Mouse (Mus musculus) urinary bladder, postnatal 14 days (tissue): ENCODE data around the gene Nav1.

ENCODE experiments used
- DNase-seq: peaks from one replicate; pipeline ENCODE4 v3.0.0; 2021; ENCODE audit warnings: low spot score

The Nav1 gene

GRCm38 (mm10) chr1:135516511-135517305, 90.4 kb downstream of the Nav1 start:
- DNase-seq = no peak

DNA sequence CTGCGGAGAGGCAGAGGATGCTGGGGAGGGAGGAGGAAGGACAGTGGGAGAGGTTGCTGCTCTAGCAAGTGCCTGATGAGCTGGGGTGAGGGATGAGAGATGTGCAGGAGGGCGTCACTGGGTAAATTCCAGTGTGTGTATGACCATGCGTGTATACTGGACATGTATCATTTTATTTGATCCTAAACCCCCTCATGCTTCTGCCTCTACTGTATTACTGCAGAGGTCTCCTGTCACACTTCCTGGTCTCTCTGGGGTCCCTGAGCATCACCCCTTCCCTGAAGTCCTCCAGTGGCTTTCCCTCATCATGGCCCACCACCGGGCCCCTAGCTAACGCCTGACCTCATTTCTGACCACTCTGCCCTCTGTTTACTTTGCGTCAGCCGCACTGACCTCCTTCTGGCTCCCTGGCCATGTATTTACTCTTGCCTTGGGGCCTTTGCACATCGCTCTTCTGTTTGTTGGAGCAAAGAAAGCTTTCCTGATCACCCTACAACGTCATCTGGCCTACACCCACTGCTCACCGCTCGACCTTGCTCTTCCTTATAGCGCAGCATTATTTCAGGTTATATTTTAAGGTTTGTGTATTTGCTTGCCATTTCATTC, 91.4 kb downstream of the Nav1 start:
- DNase-seq = no peak

GRCm38 (mm10) chr1:135514913-135515632, 92.0 kb downstream of the Nav1 start:
- DNase-seq = peak; percentile 43

DNA sequence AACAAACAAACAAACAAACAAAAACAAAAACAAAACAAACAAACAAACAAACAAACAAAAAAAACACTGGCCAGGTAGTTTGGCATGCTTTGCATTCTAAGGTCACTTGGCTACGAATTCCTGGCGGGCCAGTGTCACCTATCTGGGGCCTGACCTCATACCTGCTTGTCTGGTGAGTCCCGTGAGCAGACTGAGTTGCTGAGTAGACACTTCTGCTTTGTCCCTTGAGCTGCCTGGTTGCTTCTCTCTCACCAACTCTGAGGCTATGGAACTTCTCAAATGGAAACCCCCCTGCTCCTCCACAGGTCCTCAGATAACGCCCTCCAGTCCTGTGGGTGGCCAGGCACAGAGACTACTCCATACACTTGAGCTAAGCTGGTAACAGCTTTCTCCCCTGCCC, 93.0 kb downstream of the Nav1 start:
- no peak for DNase-seq

- no peak for DNase-seq
These were observed 93.6 kb downstream of the Nav1 start for GRCm38 (mm10) chr1:135513464-135513863.

DNA sequence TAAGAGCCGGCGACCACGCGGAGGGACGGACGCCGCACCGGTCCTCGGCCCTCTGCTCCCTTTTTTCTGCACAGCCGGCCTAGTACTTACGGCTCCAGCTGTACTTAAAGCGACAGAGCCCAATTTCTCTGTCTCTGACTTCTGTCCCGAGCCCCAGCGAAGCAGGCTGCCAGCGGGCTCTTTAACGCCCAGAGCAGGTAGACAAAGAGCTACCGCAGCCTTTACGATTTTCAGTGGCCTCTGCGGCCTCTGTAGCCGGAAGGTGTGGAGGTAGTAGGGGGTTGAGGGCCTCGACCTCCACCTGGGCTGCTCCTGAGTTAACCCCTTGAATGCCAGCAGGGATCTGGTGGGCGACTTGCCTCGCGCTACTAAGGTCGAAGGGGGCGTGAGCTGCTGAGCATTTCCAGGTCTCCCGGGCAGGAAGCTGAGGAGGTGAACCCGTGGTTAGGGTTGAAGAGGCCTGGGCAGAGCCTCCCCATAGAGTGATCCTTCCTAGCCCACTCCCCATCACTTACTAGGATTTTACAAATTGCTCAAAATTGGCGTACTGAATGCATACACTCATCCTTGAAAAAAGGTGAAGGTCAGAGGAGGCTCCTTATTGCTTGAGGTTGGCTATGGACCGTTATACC, 96.6 kb downstream of the Nav1 start:
- DNase-seq = peak; percentile 79

- no peak for DNase-seq
These were observed 97.7 kb downstream of the Nav1 start for GRCm38 (mm10) chr1:135509145-135510084.

GRCm38 (mm10) chr1:135508349-135508634, 98.8 kb downstream of the Nav1 start:
- no peak for DNase-seq

DNA sequence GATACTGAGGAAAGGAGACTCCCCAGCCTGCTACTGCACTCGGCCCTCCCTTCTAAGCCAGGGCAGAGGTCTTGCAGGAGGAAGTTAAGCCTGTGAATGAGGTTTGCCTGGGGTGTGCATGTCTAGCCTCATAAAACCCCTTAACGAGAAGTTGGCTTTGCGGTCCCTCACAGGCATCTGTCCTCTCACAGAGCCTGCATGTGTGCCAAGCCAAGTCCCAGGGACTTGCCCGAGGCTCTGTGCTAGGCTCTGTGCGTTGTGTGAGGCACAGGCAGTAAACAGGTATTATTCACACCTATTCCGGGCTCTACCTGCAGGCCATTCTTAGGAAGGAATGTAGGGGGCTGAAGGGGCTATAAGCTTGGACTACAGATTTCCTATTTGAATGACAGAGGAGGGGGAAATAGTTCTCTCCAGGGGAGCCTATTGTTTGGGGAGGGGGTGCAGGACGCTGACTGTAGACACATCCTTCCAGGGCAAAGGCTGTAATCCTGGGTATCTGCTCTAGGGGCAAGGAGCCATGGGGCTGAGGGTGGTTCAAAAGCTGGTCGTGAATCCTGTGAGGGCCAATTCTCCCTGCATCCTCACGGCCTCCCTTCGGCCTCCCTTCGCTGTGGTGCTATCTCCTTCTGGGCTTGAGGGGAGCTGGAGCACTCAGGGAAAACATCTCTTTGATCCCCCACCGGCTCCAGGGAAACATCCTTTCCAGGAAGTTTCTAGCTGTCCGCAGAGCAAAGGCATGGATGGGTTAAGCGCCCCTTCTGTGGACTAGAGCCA, 99.3 kb downstream of the Nav1 start:
- no peak for DNase-seq

- no peak for DNase-seq
These were observed 101.6 kb downstream of the Nav1 start for GRCm38 (mm10) chr1:135505499-135505898.

- peak; percentile 43 for DNase-seq
These were observed 103.7 kb downstream of the Nav1 start for GRCm38 (mm10) chr1:135503436-135503835.

DNA sequence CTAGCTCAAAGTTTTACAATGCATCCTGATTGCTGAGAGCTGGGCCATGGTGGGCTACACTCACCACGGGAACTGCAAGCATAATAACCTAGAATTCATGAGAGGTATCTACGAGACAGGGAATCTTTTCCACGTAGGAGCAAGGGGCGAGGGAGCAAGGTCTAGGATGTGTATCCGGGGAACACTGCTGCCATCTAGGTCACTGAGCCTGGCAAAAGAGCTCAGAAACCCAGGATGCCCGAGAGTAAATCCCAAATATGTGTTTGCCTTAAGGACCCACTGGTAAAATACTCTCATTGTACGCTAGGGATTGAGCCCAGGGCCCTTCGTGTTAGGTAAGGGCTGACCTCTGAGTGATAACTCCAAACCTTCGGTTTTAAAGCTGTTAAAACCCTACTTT, 104.3 kb downstream of the Nav1 start:
- no peak for DNase-seq

- no peak for DNase-seq
These were observed 105.0 kb downstream of the Nav1 start for GRCm38 (mm10) chr1:135502135-135502534.

GRCm38 (mm10) chr1:135498455-135499358, 108.4 kb downstream of the Nav1 start:
- DNase-seq = no peak

GRCm38 (mm10) chr1:135495048-135495447, 112.0 kb downstream of the Nav1 start:
- no peak for DNase-seq

DNA sequence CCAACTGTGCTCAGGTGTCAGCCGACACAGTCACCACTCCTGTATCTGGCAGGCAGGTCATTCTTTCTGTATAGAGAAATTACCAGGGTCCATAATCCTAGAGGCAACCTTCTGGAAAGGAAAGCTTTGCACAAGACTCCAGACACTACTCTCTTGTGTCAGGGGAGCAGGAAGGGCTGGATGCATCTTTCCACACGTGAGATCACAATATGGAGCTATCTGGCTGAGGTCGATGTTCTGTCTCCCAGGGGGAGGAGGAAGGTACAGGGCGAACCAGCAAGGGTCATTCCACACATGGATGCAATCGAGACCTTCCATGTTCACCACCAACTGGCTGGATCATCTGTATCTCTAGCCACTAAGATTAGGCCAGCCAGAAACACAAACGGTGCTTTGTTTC, 113.2 kb downstream of the Nav1 start:
- no peak for DNase-seq

DNA sequence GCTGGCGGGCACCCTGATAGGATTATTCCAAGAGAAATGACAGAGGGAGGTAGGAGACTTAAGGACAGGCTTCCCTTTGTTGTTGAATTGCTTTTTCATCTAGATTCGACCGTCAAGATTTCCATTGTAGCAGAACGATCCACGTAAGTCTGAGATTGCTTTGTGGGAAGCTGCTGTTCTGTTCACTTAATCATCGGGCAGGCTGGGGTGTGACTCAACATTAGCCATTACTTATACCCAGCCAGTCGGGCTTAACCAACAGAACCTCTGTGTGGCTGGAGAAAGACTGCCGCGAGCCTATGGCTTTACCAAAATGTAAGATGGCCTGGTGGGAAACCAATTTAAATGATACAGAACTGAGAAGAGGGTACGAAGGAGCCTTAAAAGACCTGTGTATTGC, 114.7 kb downstream of the Nav1 start:
- DNase-seq = no peak

GRCm38 (mm10) chr1:135490931-135491666, 116.0 kb downstream of the Nav1 start:
- DNase-seq = no peak

DNA sequence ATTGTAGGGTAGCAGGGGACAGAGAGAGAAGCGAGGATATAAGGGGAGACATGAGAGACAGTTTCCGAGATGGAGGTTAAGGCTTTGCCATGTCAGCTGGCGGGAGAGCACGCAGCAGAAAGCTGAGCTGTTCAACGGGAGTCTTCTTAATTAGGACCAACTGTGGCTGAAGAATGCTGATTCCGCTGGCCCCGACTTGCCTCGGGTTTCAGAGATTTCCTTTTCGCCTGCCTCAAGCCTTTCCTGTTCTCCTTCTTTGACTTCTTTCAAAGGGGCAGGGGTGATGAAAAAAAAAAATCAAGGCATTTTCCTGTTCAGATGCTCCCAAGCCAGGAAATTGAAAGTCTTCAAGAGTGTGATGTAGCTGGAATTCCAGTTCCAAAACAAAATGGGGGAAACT, 118.2 kb downstream of the Nav1 start:
- DNase-seq = no peak
